Mouse (Mus musculus) brain, embryonic 14.5 days (tissue): ENCODE results near the gene Rundc3a.

ENCODE experiments used
- CTCF ChIP-seq: fragments of 200-500 bp; IDR thresholded peaks from 2 replicates; pipeline ENCODE4 v1.5.1; 2012; ENCODE audit warnings: inconsistent platforms, mild to moderate bottlenecking, moderate library complexity, borderline replicate concordance; ENCODE audit not compliant: insufficient read depth, insufficient read length; ENCODE audit errors: extremely low read depth
- POLR2A ChIP-seq: fragments of 200-500 bp; IDR thresholded peaks from 2 replicates; pipeline ENCODE4 v1.6.1; 2012; ENCODE audit warnings: mild to moderate bottlenecking, inconsistent platforms, borderline replicate concordance; ENCODE audit not compliant: poor library complexity, insufficient read depth, insufficient read length, severe bottlenecking; ENCODE audit errors: extremely low read depth

- TF ChIP-seq CTCF, result peak; percentile 91
- TF ChIP-seq POLR2A, result peak; percentile 99
These were observed 54.3 kb downstream of the Rundc3a start, which contains the start of gene Fam171a2 for GRCm38 (mm10) chr11:102447497-102447896.
